Mouse (Mus musculus) spleen, adult 2 months (tissue): ENCODE data around the gene Aatf. TPM values are rescaled to one million over a fixed set of nuclear protein-coding genes. Genes with fewer than 3 reads are reported as not detected.

Source experiments
- DNase-seq, 2 experiments: peaks; one replicate each; pipeline versions ENCODE4 v3.0.0 to v3.0.0-alpha.2; 2012 to 2021; ENCODE audit warnings: low spot score in 2 of 2, low read depth in 1 of 2
- H3K27ac ChIP-seq: fragments of 200-500 bp; 2 replicates; pipeline ENCODE4 v1.5.1; 2012; ENCODE audit warnings: low read length, inconsistent platforms; ENCODE audit not compliant: insufficient read depth
- H3K27me3 ChIP-seq: fragments of 200-500 bp; 2 replicates; pipeline ENCODE4 v1.6.1; 2012; ENCODE audit warnings: mild to moderate bottlenecking, moderate library complexity, low read length, inconsistent platforms; ENCODE audit not compliant: control insufficient read depth, insufficient read depth
- H3K36me3 ChIP-seq: fragments of 200-500 bp; 2 replicates; pipeline ENCODE4 v1.6.1; 2012; ENCODE audit warnings: mild to moderate bottlenecking, low read length, inconsistent platforms; ENCODE audit not compliant: control insufficient read depth, insufficient read depth
- H3K4me1 ChIP-seq: fragments of 200-500 bp; 2 replicates; pipeline ENCODE4 v1.6.1; 2011; ENCODE audit warnings: inconsistent platforms; ENCODE audit not compliant: control insufficient read depth, insufficient read depth, insufficient read length
- H3K4me3 ChIP-seq: fragments of 200-500 bp; 2 replicates; pipeline ENCODE4 v1.5.1; 2011; ENCODE audit warnings: mild to moderate bottlenecking, inconsistent platforms; ENCODE audit not compliant: insufficient read depth, insufficient read length; ENCODE audit errors: extremely low read depth
- CTCF ChIP-seq: fragments of 200-500 bp; IDR thresholded peaks from 2 replicates; pipeline ENCODE4 v1.5.1; 2011; ENCODE audit warnings: mild to moderate bottlenecking, inconsistent platforms; ENCODE audit not compliant: insufficient read depth, insufficient read length, insufficient replicate concordance; ENCODE audit errors: extremely low read depth
- POLR2A ChIP-seq: fragments of 200-500 bp; IDR thresholded peaks from 2 replicates; pipeline ENCODE4 v1.6.1; 2011; ENCODE audit warnings: low read depth, low read length, inconsistent platforms
- WGBS: fragments of 180-500 bp; shearing (Covaris S2); methylation state at CpG from one replicate; pipeline ENCODE4 v1.1.7; 2018; 5-methylcytosine and 5-hydroxymethylcytosine counted together
- polyA plus RNA-seq: library from polyadenylated mRNA; depleted of rRNA; stranded (reverse); fragments of >200 nt; gene quantifications from 2 replicates; pipeline ENCODE4 v1.2.3, GENCODE M21; 2012

Gene Aatf
- polyA plus RNA-seq, 1 experiment = 6.4 TPM

DNA sequence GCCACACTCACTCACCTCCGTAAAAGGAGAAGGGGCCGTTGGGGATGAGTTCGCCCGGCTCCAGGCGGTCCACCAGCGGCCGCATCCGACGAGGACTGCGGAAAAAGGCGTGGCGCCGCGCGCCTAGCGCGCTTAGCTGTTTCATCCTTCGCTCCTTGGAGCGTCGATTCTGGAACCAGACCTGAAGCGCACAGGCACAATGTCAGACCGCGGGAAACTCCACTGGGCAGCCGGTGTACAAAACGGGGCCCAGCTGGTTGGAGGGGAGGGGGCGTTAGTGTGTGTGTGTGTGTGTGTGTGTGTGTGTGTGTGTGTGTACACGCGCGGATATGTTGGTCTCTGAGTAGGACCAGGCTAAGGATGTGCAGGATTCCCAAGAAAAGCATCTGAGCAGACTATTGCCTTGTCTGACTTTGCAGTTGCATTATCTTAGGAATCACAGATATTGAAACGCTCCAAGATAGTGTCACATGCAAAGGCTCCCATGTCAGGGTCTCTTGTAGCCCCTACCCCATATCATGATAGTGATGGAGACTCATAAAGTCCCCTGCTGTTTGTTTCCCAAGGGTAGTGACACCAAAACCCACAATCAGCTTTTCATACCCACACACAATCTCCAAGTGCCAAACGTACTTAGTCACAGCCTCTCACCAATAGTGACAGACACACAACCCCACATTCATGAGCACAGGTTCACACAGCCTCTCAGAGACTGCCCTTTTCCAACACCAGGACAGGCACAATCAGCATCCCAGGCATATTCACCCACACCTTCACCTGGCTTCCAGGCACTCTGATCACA, 7.1 kb upstream of the Aatf start:
- Histone ChIP-seq H3K27me3 (peaks cover 44% of the 10 kb centered on the region), H3K4me1 (peaks cover 7% of the 10 kb centered on the region; the same call in 1 of the 2 replicates), H3K27ac (no peak overlapping the region), H3K36me3 (no peaks in the 10 kb centered on the region), H3K4me3 (no peak overlapping the region)
- no peak for TF ChIP-seq POLR2A
- no peak for TF ChIP-seq CTCF
- no peak for DNase-seq
- WGBS = 10% methylated on average over 31 of the region's 31 CpGs

DNA sequence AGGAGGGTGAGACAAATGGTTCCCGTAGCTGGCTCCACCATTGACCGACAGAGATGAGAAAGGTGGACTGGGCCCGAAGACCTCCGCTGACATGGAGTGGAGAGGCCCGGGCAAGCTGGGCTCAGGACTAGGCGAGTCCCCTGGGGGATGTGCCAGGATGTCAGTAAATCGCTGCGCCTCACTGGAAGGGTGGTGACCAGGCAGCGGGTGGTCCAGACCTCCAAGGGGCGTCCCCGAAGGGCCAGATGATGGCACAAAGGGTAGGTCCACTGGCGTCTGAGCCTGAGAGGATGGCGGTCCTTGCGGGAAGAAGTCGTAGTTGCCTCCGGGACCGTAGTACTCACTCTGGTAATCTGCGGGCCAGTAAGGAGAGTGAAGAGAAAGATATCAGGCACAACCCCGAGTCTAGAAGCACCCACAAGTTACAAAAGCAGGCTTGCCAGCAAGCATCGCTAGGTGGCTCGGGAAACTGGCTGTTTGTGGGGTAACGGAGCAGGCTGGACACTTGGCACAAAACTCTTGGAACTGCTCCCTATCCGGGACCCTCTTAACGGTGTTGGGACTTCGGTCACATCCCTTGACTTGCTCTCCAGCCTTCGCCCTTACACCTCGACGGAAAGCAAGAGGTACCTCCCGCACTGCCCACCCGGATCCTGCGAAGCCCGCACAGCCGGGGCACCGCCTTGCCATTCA, 6.4 kb upstream of the Aatf start:
- Histone ChIP-seq H3K27me3 (peaks cover 42% of the 10 kb centered on the region), H3K27ac (no peak overlapping the region), H3K4me3 (no peak overlapping the region), H3K36me3 (no peaks in the 10 kb centered on the region), H3K4me1 (peaks cover 3% of the 10 kb centered on the region; the same call in 1 of the 2 replicates)
- TF ChIP-seq POLR2A = no peak
- TF ChIP-seq CTCF = no peak
- WGBS = 17% methylated on average over 34 of the region's 34 CpGs
- no peak for DNase-seq

DNA sequence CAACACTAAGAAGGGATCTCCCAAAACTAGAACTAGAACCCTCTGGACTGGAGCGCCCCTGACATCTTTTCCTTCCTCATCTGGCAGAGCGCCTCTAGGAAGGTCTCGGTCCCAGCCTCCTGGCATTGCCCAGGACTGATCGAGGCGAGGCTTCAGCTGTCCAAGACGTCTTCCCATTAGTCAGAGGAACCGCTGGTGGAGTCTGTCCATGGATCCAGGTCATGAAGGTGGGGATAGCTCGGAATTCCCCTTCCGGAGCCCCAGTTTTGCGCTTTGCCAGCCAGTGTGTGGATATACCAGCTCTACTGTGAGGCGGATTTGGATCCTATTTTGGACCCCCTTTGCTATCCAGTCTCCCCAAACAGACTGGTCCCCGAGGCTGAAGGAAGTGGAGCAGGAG, 5.7 kb upstream of the Aatf start:
- DNase-seq = no peak
- H3K27ac ChIP-seq = no peak overlapping the region
- peaks cover 39% of the 10 kb centered on the region for H3K27me3 ChIP-seq
- 0 out of 2 replicates have a peak, but pooled peaks cover 2% of the 10 kb centered on the region for H3K4me1 ChIP-seq
- no peak for TF ChIP-seq CTCF
- no peak for TF ChIP-seq POLR2A
- no peaks in the 10 kb centered on the region for H3K36me3 ChIP-seq
- no peak overlapping the region for H3K4me3 ChIP-seq
- 26% methylated on average over 12 of the region's 12 CpGs for WGBS

DNA sequence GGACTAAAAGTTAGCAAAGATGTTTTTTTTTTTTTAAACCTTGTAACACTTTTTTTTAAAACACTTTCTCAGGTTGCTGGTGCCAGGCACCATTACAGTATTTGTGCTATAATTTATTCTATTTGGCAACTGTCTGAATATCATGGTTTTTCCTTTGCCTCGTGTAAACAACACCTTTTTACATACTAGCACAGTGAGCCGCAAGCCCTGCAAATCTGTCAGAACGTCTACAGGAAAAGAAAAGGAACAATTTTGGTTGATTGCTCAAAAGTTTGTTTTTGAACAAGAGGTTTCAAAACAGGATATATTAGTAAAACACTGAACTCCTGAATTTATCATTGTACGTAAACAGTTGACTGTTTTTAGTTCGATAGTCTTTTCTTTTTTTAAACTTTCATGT, 4.9 kb upstream of the Aatf start:
- Histone ChIP-seq H3K36me3 (no peaks in the 10 kb centered on the region), H3K27me3 (peaks cover 37% of the 10 kb centered on the region), H3K4me3 (no peak overlapping the region), H3K27ac (no peak overlapping the region), H3K4me1 (0 out of 2 replicates have a peak, but pooled peaks cover 2% of the 10 kb centered on the region)
- 59% methylated on average over 5 of the region's 5 CpGs for WGBS
- no peak for TF ChIP-seq CTCF
- no peak for TF ChIP-seq POLR2A
- DNase-seq = no peak

DNA sequence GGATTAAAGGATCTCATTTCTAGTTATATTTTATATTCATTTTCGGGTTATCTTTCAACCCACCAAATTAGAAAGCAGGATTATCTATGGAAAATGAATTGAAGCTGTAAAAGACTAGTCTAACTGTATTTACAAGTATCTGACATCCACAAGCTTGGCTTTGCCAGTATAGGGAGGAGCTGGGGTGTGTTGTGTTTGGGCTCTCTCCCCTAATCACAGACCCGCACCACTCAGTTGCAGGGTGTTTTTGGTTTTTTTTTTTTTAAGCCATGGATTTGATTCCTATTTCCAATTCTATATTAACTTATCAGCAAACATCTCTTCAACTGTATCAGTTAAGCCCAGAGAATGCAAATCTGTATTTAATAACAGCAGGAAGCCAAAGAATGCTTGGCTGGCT, 4.1 kb upstream of the Aatf start:
- Histone ChIP-seq H3K4me3 (no peak overlapping the region), H3K27ac (no peak overlapping the region), H3K36me3 (no peaks in the 10 kb centered on the region), H3K27me3 (peaks cover 30% of the 10 kb centered on the region), H3K4me1 (no peaks in the 10 kb centered on the region; the same call in 1 of the 2 replicates)
- WGBS = 36% methylated on average over 2 of the region's 2 CpGs
- DNase-seq = no peak
- no peak for TF ChIP-seq POLR2A
- no peak for TF ChIP-seq CTCF

DNA sequence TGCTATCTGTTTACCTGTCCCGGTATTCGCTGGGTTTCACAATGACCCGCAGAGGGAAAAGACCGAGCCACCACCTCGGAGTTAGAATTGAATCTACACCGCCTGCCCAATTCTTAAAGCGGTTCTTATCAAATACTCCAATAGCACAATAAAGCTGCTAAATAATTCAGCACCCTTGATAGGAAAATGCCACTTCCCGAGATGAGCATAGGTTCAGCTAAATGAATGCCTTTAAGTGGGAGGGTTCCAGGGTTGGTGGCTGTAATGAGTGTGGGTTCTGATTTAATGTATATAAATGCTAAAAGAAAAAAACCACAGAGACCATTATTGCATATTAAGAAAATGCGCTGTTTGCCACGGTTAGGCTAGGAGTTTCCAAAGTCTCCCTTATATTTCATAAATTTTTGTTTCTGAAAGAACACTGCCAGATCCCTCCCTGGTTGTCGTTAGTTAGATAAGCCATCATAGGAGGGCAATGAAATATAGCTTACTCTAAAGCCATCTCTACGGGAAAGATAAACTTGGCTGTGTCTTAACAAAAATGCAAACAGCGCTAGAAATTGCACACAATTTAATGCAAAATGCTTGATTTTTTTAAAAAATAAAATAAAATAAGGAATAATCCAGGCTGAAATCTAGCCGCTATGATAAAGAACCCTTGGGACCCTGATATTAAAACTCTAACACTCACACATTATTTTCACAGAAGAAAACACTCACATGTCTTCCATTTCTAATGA, 3.3 kb upstream of the Aatf start:
- no peak for DNase-seq
- whole genome bisulfite sequencing = 18% methylated on average over 14 of the region's 14 CpGs
- TF ChIP-seq CTCF (no peak), POLR2A (no peak)
- no peaks in the 10 kb centered on the region for H3K36me3 ChIP-seq
- H3K4me1 ChIP-seq = no peaks in the 10 kb centered on the region; the same call in 1 of the 2 replicates
- H3K4me3 ChIP-seq = no peak overlapping the region
- no peak overlapping the region for H3K27ac ChIP-seq
- H3K27me3 ChIP-seq = peaks cover 30% of the 10 kb centered on the region
